ENCODE assay signal across 10 mouse cellular contexts in the genomic region with DNA sequence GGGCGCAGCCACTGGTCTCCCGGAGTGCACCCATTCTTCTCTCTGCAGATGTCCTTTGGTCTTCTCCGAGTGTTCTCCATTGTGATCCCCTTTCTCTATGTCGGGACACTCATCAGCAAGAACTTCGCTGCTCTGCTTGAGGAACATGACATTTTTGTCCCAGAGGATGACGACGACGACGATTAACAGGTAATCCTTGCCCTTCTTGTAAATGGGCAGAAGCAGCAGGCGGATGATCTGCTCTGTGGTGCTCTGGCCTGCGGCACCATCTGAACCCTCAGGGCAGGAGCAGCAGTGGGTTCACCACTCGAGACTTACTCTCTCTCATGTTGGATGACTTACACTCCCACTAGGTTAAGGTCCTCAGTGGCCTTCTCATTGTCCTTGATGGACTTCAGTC. TPM values are rescaled to one million over a fixed set of nuclear protein-coding genes. Genes with fewer than 3 reads are reported as not detected.
DNase-seq lines count a peak whose midpoint lies in the region; ATAC-seq and TF ChIP-seq lines count a peak whose summit lies in the region.
"Had no signal": no experiment of that assay in that cellular context is flagged by ENCODE, and none has a peak within 500 bp of the region (broad histone marks: within the 10 kb centered on the region; RNA-seq: fewer than 3 reads in every experiment).

No protein-coding gene starts in this region.

- TF ChIP-seq EP300 in CH12.LX (IDR thresholded peaks at IDR 0.05; ENCODE audit: low read length): no peak

- WGBS in embryonic facial prominence, embryonic 13.5 days: 93% methylated on average over 12 of the region's 12 CpGs
- 93% methylated on average over 12 of the region's 12 CpGs for WGBS in embryonic facial prominence, embryonic 10.5 days
- 95% methylated on average over 12 of the region's 12 CpGs for WGBS in hindbrain, postnatal 0 days
- WGBS in hindbrain, embryonic 10.5 days: 94% methylated on average over 12 of the region's 12 CpGs
- WGBS in limb, embryonic 13.5 days: 92% methylated on average over 12 of the region's 12 CpGs

- no peak overlapping the region for H3K4me3 ChIP-seq in embryonic facial prominence, embryonic 13.5 days
- no peak overlapping the region for H3K4me3 ChIP-seq in embryonic facial prominence, embryonic 10.5 days
- H3K4me3 ChIP-seq in hindbrain, postnatal 0 days (ENCODE audit: low read length): no peak overlapping the region
- H3K4me3 ChIP-seq in hindbrain, embryonic 10.5 days: no peak overlapping the region
- H3K4me3 ChIP-seq in CH12.LX (replicated peaks in 1 of 3; ENCODE audit: low read depth in 2 of 3, low read length in 2 of 3, poor library complexity in 1 of 3): no peak overlapping the region
- H3K4me3 ChIP-seq in limb, embryonic 13.5 days: no peak overlapping the region

- no peak overlapping the region for H3K27ac ChIP-seq in embryonic facial prominence, embryonic 13.5 days
- no peak overlapping the region for H3K27ac ChIP-seq in embryonic facial prominence, embryonic 10.5 days (replicated peaks)
- H3K27ac ChIP-seq in hindbrain, postnatal 0 days: 0 out of 2 replicates have a peak overlapping the region, but pooled peaks have one; percentile 51
- no peak overlapping the region for H3K27ac ChIP-seq in hindbrain, embryonic 10.5 days
- H3K27ac ChIP-seq in CH12.LX (ENCODE audit: insufficient read depth, low read depth): no peak overlapping the region
- no peak overlapping the region for H3K27ac ChIP-seq in limb, embryonic 13.5 days

- peaks cover 45% of the 10 kb centered on the region for H3K36me3 ChIP-seq in embryonic facial prominence, embryonic 13.5 days
- H3K36me3 ChIP-seq in embryonic facial prominence, embryonic 10.5 days (replicated peaks): peaks cover 44% of the 10 kb centered on the region
- H3K36me3 ChIP-seq in hindbrain, postnatal 0 days (ENCODE audit: insufficient read depth, low read length): peaks cover 28% of the 10 kb centered on the region
- peaks cover 44% of the 10 kb centered on the region for H3K36me3 ChIP-seq in hindbrain, embryonic 10.5 days
- H3K36me3 ChIP-seq in CH12.LX (replicated peaks in 1 of 2; ENCODE audit: control insufficient read depth in 1 of 2, insufficient read depth in 1 of 2, low read length in 1 of 2): peaks cover 29 to 42% of the 10 kb centered on the region in 2 experiments
- H3K36me3 ChIP-seq in limb, embryonic 13.5 days: peaks cover 41% of the 10 kb centered on the region

- no peak for TF ChIP-seq POLR2A in CH12.LX (IDR thresholded peaks at IDR 0.05; ENCODE audit: low read depth, low read length)

- dilution Hi-C loops in CH12.LX (cut with MboI; ENCODE audit: extremely low pct_ligation_motif_present, extremely low pct_unique_long_range_greater_than_20kb, low sequenced_read_pairs): no loop called here

- H3K9ac ChIP-seq in embryonic facial prominence, embryonic 13.5 days: no peak overlapping the region
- H3K9ac ChIP-seq in hindbrain, postnatal 0 days (replicated peaks; ENCODE audit: low read length): no peak overlapping the region
- 0 out of 2 replicates have a peak overlapping the region, but pooled peaks have one; percentile 85 for H3K9ac ChIP-seq in CH12.LX (ENCODE audit: insufficient read depth, low read depth)
- no peak overlapping the region for H3K9ac ChIP-seq in limb, embryonic 13.5 days

- no peak for ATAC-seq in embryonic facial prominence, embryonic 13.5 days (ENCODE audit: insufficient number of reproducible peaks, insufficient read depth, low FRiP score, low TSS enrichment, low read depth)
- ATAC-seq in hindbrain, postnatal 0 days: no peak
- ATAC-seq in limb, embryonic 13.5 days (ENCODE audit: low FRiP score, low read depth): no peak

- TF ChIP-seq CTCF in hindbrain, postnatal 0 days (IDR thresholded peaks at IDR 0.05; ENCODE audit: low read depth): no peak
- TF ChIP-seq CTCF in CH12.LX (conservative IDR thresholded peaks at IDR 0.05 in 1 of 2, IDR thresholded peaks at IDR 0.05 in 1 of 2; ENCODE audit: low read depth in 2 of 2, low read length in 2 of 2): no peak

- in situ Hi-C loops in CH12.LX (cut with MboI; ENCODE audit: low pct_ligation_motif_present, low pct_unique_long_range_greater_than_20kb, low sequenced_read_pairs): no loop called here

- no peak for TF ChIP-seq RAD21 in CH12.LX (IDR thresholded peaks at IDR 0.05; ENCODE audit: low read depth, low read length)

- no peaks in the 10 kb centered on the region for H3K27me3 ChIP-seq in embryonic facial prominence, embryonic 13.5 days
- no peaks in the 10 kb centered on the region for H3K27me3 ChIP-seq in embryonic facial prominence, embryonic 10.5 days (replicated peaks; ENCODE audit: low read depth, poor library complexity, severe bottlenecking)
- H3K27me3 ChIP-seq in hindbrain, postnatal 0 days (ENCODE audit: insufficient read depth, low read length): no peaks in the 10 kb centered on the region
- H3K27me3 ChIP-seq in hindbrain, embryonic 10.5 days (ENCODE audit: insufficient read depth, poor library complexity, severe bottlenecking): no peaks in the 10 kb centered on the region
- H3K27me3 ChIP-seq in CH12.LX (replicated peaks): peaks cover 8% of the 10 kb centered on the region
- no peaks in the 10 kb centered on the region for H3K27me3 ChIP-seq in limb, embryonic 13.5 days

- no peak for DNase-seq in embryonic facial prominence, embryonic 10.5 days (ENCODE audit: low spot score)
- DNase-seq in hindbrain, postnatal 0 days (ENCODE audit: low spot score): no peak
- no peak for DNase-seq in hindbrain, embryonic 10.5 days (ENCODE audit: low spot score)
- no peak for DNase-seq in CH12.LX (ENCODE audit: extremely low read depth)
- no peak for DNase-seq in left cerebral cortex, postnatal 25 days (ENCODE audit: low spot score in 2 of 2)
- DNase-seq in natural killer cell, adult 2 months (ENCODE audit: low spot score in 2 of 2): no peak
- DNase-seq: cerebellum, adult 2 months; lung, postnatal 10 days had no signal

- H3K9me3 ChIP-seq in embryonic facial prominence, embryonic 13.5 days: no peaks in the 10 kb centered on the region
- H3K9me3 ChIP-seq in embryonic facial prominence, embryonic 10.5 days: no peaks in the 10 kb centered on the region
- no peaks in the 10 kb centered on the region for H3K9me3 ChIP-seq in hindbrain, postnatal 0 days (ENCODE audit: low read length)
- no peaks in the 10 kb centered on the region for H3K9me3 ChIP-seq in hindbrain, embryonic 10.5 days
- H3K9me3 ChIP-seq in CH12.LX (replicated peaks; ENCODE audit: low read length): no peaks in the 10 kb centered on the region
- H3K9me3 ChIP-seq in limb, embryonic 13.5 days: no peaks in the 10 kb centered on the region

- peaks cover 23% of the 10 kb centered on the region for H3K79me2 ChIP-seq in CH12.LX (replicated peaks; ENCODE audit: control insufficient read depth, extremely low read depth, insufficient read depth, poor library complexity, severe bottlenecking)

- 0 out of 2 replicates have a peak overlapping the region, but pooled peaks have one; percentile 82 for H3K4me2 ChIP-seq in embryonic facial prominence, embryonic 13.5 days
- no peak overlapping the region for H3K4me2 ChIP-seq in hindbrain, postnatal 0 days (ENCODE audit: low read depth, low read length)
- 0 out of 2 replicates have a peak overlapping the region, but pooled peaks have one; percentile 96 for H3K4me2 ChIP-seq in CH12.LX (ENCODE audit: insufficient read depth, low read depth, poor library complexity, severe bottlenecking)
- H3K4me2 ChIP-seq in limb, embryonic 13.5 days (replicated peaks): peak overlapping the region; percentile 89

- H3K4me1 ChIP-seq in embryonic facial prominence, embryonic 13.5 days: peaks cover 25% of the 10 kb centered on the region
- H3K4me1 ChIP-seq in embryonic facial prominence, embryonic 10.5 days: peaks cover 21% of the 10 kb centered on the region
- peaks cover 14% of the 10 kb centered on the region for H3K4me1 ChIP-seq in hindbrain, postnatal 0 days (ENCODE audit: insufficient read depth, low read length)
- peaks cover 37% of the 10 kb centered on the region for H3K4me1 ChIP-seq in hindbrain, embryonic 10.5 days (replicated peaks)
- peaks cover 14 to 40% of the 10 kb centered on the region in 2 experiments for H3K4me1 ChIP-seq in CH12.LX (ENCODE audit: control insufficient read depth in 1 of 2, insufficient read depth in 2 of 2)
- peaks cover 28% of the 10 kb centered on the region for H3K4me1 ChIP-seq in limb, embryonic 13.5 days

- intact Hi-C loops in left cerebral cortex, postnatal 25 days (cut with DNase I): no loop called here

RNA-seq across cellular contexts. Expression of a gene that starts 6.3 kb away (rescaled TPM):
- 319 and 324 TPM in 2 replicates for polyA plus RNA-seq in embryonic facial prominence, embryonic 13.5 days (2015; fragmentation: Nextera tagmentation; extraction: Ambion mirVana)
- polyA plus RNA-seq in embryonic facial prominence, embryonic 10.5 days (2016; fragmentation: Nextera tagmentation; extraction: Ambion mirVana): 243 and 256 TPM in 2 replicates
- 194 and 224 TPM in 2 replicates for total RNA-seq in hindbrain, postnatal 0 days (2014; rRNA removed)
- polyA plus RNA-seq in hindbrain, postnatal 0 days (2015; fragmentation: Nextera tagmentation; extraction: Ambion mirVana): 511 and 516 TPM in 2 replicates
- polyA plus RNA-seq in hindbrain, embryonic 10.5 days (2016; fragmentation: Nextera tagmentation; extraction: Ambion mirVana): 267 and 273 TPM in 2 replicates
- total RNA-seq in CH12.LX (2012; rRNA removed): 170 and 222 TPM in 2 replicates
- 262 and 279 TPM in 2 replicates for total RNA-seq in CH12.LX (2014; rRNA removed)
- 87.3 and 109 TPM in 2 replicates for polyA plus RNA-seq in CH12.LX (2012; ENCODE audit: insufficient read length, low read depth)
- 294 and 300 TPM in 2 replicates for polyA plus RNA-seq in limb, embryonic 13.5 days (2015; fragmentation: Nextera tagmentation; extraction: Ambion mirVana)
- total RNA-seq in left cerebral cortex, postnatal 25 days (2021): 100 to 1,000 TPM; 191 to 196 TPM

RNA-seq across cellular contexts. Expression of a gene that starts 9.1 kb away (rescaled TPM):
- 255 and 264 TPM in 2 replicates for polyA plus RNA-seq in embryonic facial prominence, embryonic 13.5 days (2015; fragmentation: Nextera tagmentation; extraction: Ambion mirVana)
- 212 and 215 TPM in 2 replicates for polyA plus RNA-seq in embryonic facial prominence, embryonic 10.5 days (2016; fragmentation: Nextera tagmentation; extraction: Ambion mirVana)
- total RNA-seq in hindbrain, postnatal 0 days (2014; rRNA removed): 288 and 293 TPM in 2 replicates
- 392 and 401 TPM in 2 replicates for polyA plus RNA-seq in hindbrain, postnatal 0 days (2015; fragmentation: Nextera tagmentation; extraction: Ambion mirVana)
- 269 and 314 TPM in 2 replicates for polyA plus RNA-seq in hindbrain, embryonic 10.5 days (2016; fragmentation: Nextera tagmentation; extraction: Ambion mirVana)
- total RNA-seq in CH12.LX (2012; rRNA removed): 171 TPM in 2 replicates
- total RNA-seq in CH12.LX (2014; rRNA removed): 112 and 114 TPM in 2 replicates
- 122 and 138 TPM in 2 replicates for polyA plus RNA-seq in CH12.LX (2012; ENCODE audit: insufficient read length, low read depth)
- 239 and 258 TPM in 2 replicates for polyA plus RNA-seq in limb, embryonic 13.5 days (2015; fragmentation: Nextera tagmentation; extraction: Ambion mirVana)
- 100 to 1,000 TPM; 136 to 138 TPM for total RNA-seq in left cerebral cortex, postnatal 25 days (2021)

RNA-seq across cellular contexts. Expression of a gene that starts 9.1 kb away (rescaled TPM):
- 18.9 and 19.5 TPM in 2 replicates for polyA plus RNA-seq in embryonic facial prominence, embryonic 13.5 days (2015; fragmentation: Nextera tagmentation; extraction: Ambion mirVana)
- 4.9 TPM in 2 replicates for polyA plus RNA-seq in embryonic facial prominence, embryonic 10.5 days (2016; fragmentation: Nextera tagmentation; extraction: Ambion mirVana)
- 0.93 and 1.2 TPM in 2 replicates for total RNA-seq in hindbrain, postnatal 0 days (2014; rRNA removed)
- polyA plus RNA-seq in hindbrain, postnatal 0 days (2015; fragmentation: Nextera tagmentation; extraction: Ambion mirVana): 1.3 and 1.4 TPM in 2 replicates
- 4.8 TPM in 2 replicates for polyA plus RNA-seq in hindbrain, embryonic 10.5 days (2016; fragmentation: Nextera tagmentation; extraction: Ambion mirVana)
- total RNA-seq in CH12.LX (2012; rRNA removed) (0.08 TPM in 1 of 2 replicates, not detected in the other), CH12.LX (2014; rRNA removed) (not detected in 2 replicates)
- not detected in 2 replicates for polyA plus RNA-seq in CH12.LX (2012; ENCODE audit: insufficient read length, low read depth)
- polyA plus RNA-seq in limb, embryonic 13.5 days (2015; fragmentation: Nextera tagmentation; extraction: Ambion mirVana): 17.9 and 18.6 TPM in 2 replicates
- under 1 TPM; 0.46 to 0.53 TPM for total RNA-seq in left cerebral cortex, postnatal 25 days (2021)

RNA-seq across cellular contexts. Expression of a gene that starts 9.1 kb away (rescaled TPM):
- 46.0 and 49.9 TPM in 2 replicates for polyA plus RNA-seq in embryonic facial prominence, embryonic 13.5 days (2015; fragmentation: Nextera tagmentation; extraction: Ambion mirVana)
- polyA plus RNA-seq in embryonic facial prominence, embryonic 10.5 days (2016; fragmentation: Nextera tagmentation; extraction: Ambion mirVana): 19.2 and 24.0 TPM in 2 replicates
- total RNA-seq in hindbrain, postnatal 0 days (2014; rRNA removed): 41.6 and 51.1 TPM in 2 replicates
- polyA plus RNA-seq in hindbrain, postnatal 0 days (2015; fragmentation: Nextera tagmentation; extraction: Ambion mirVana): 36.9 and 37.2 TPM in 2 replicates
- polyA plus RNA-seq in hindbrain, embryonic 10.5 days (2016; fragmentation: Nextera tagmentation; extraction: Ambion mirVana): 20.9 and 24.9 TPM in 2 replicates
- total RNA-seq in CH12.LX (2012; rRNA removed): 21.1 and 28.2 TPM in 2 replicates
- total RNA-seq in CH12.LX (2014; rRNA removed): 17.7 and 19.9 TPM in 2 replicates
- polyA plus RNA-seq in CH12.LX (2012; ENCODE audit: insufficient read length, low read depth): 18.7 and 21.9 TPM in 2 replicates
- polyA plus RNA-seq in limb, embryonic 13.5 days (2015; fragmentation: Nextera tagmentation; extraction: Ambion mirVana): 45.5 and 48.1 TPM in 2 replicates
- 10 to 100 TPM; 30.4 to 38.0 TPM for total RNA-seq in left cerebral cortex, postnatal 25 days (2021)

RNA-seq across cellular contexts. Expression of a gene that starts 32.2 kb away (rescaled TPM):
- polyA plus RNA-seq in embryonic facial prominence, embryonic 13.5 days (2015; fragmentation: Nextera tagmentation; extraction: Ambion mirVana): 10.3 and 10.5 TPM in 2 replicates
- 2.1 and 3.0 TPM in 2 replicates for polyA plus RNA-seq in embryonic facial prominence, embryonic 10.5 days (2016; fragmentation: Nextera tagmentation; extraction: Ambion mirVana)
- total RNA-seq in hindbrain, postnatal 0 days (2014; rRNA removed): 3.6 and 6.1 TPM in 2 replicates
- 3.7 and 5.1 TPM in 2 replicates for polyA plus RNA-seq in hindbrain, postnatal 0 days (2015; fragmentation: Nextera tagmentation; extraction: Ambion mirVana)
- polyA plus RNA-seq in hindbrain, embryonic 10.5 days (2016; fragmentation: Nextera tagmentation; extraction: Ambion mirVana): 2.5 and 3.0 TPM in 2 replicates
- 0.21 and 0.42 TPM in 2 replicates for total RNA-seq in CH12.LX (2012; rRNA removed)
- total RNA-seq in CH12.LX (2014; rRNA removed): 0.24 TPM in 1 of 2 replicates, not detected in the other
- 0.08 TPM in 1 of 2 replicates, not detected in the other for polyA plus RNA-seq in CH12.LX (2012; ENCODE audit: insufficient read length, low read depth)
- 7.3 and 9.5 TPM in 2 replicates for polyA plus RNA-seq in limb, embryonic 13.5 days (2015; fragmentation: Nextera tagmentation; extraction: Ambion mirVana)
- 10 to 100 TPM; 34.4 TPM for total RNA-seq in left cerebral cortex, postnatal 25 days (2021)
